Mouse (Mus musculus): ENCODE measurements around the gene Mrpl51. TPM values are rescaled to one million over a fixed set of nuclear protein-coding genes. Genes with fewer than 3 reads are reported as not detected.

The Mrpl51 gene
- total RNA-seq, 2 experiments from 2014 or later, result 69.1 to 74.5 TPM

- DNase-seq (ENCODE audit: extremely low spot score in 1 of 2, low spot score in 2 of 2), result no peak
- intact Hi-C loops (cut with DNase I), result no loop called here
- Histone ChIP-seq H3K4me3 (no peak overlapping the region), H3K27ac (no peak overlapping the region)
- no peak for TF ChIP-seq CTCF (IDR thresholded peaks at IDR 0.05)
Measured at GRCm38 (mm10) chr6:125237421-125237820, 45.8 kb downstream of the Mrpl51 start.

GRCm38 (mm10) chr6:125238396-125238795 lies 46.8 kb downstream of the Mrpl51 start:
- H3K27ac ChIP-seq, result no peak overlapping the region
- no peak overlapping the region for H3K4me3 ChIP-seq
- DNase-seq (ENCODE audit: extremely low spot score in 1 of 2, low spot score in 2 of 2), result no peak
- no peak for TF ChIP-seq CTCF (IDR thresholded peaks at IDR 0.05)
- intact Hi-C loops (cut with DNase I), result no loop called here

- no peak for TF ChIP-seq CTCF (IDR thresholded peaks at IDR 0.05)
Measured at GRCm38 (mm10) chr6:125239547-125239946, 47.9 kb downstream of the Mrpl51 start.

GRCm38 (mm10) chr6:125240617-125241016 lies 49.0 kb downstream of the Mrpl51 start:
- H3K4me3 ChIP-seq, result no peak overlapping the region
- DNase-seq (ENCODE audit: extremely low spot score in 1 of 2, low spot score in 2 of 2), result no peak
- H3K27ac ChIP-seq, result no peak overlapping the region
- no peak for TF ChIP-seq CTCF (IDR thresholded peaks at IDR 0.05)
- intact Hi-C loops (cut with DNase I), result no loop called here

More at GRCm38 (mm10) chr6:125239547-125239946, 47.9 kb downstream of the Mrpl51 start:
- no peak overlapping the region for H3K4me3 ChIP-seq
- no peak overlapping the region for H3K27ac ChIP-seq
- intact Hi-C loops (cut with DNase I), result no loop called here
- DNase-seq (ENCODE audit: extremely low spot score in 1 of 2, low spot score in 2 of 2), result no peak

GRCm38 (mm10) chr6:125241566-125241965 lies 50.0 kb downstream of the Mrpl51 start:
- H3K4me3 ChIP-seq, result no peak overlapping the region
- H3K27ac ChIP-seq, result no peak overlapping the region
- no peak for TF ChIP-seq CTCF (IDR thresholded peaks at IDR 0.05)
- intact Hi-C loops (cut with DNase I), result no loop called here
- no peak for DNase-seq (ENCODE audit: extremely low spot score in 1 of 2, low spot score in 2 of 2)

DNA sequence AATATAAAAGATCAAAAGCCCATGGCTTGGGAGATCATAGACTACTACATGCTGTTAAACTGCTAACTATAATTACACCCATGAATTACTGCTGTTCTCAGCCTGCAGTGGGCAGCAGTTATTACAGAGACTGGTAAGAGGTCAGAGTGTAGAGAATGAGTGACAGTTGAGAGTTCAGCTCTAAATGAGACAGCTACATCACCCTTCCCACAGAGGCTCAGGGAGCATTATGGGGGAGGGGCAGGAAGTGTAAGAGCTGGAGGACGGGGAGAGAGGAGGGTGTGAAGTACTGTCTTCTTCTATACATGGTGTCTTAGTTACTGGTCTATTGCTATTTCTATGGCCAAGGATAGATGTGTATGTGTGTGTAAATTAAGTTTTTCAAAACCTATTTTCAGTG lies 53.0 kb downstream of the Mrpl51 start:
- Histone ChIP-seq H3K4me3 (no peak overlapping the region), H3K27ac (no peak overlapping the region)
- intact Hi-C loops (cut with DNase I), result no loop called here
- TF ChIP-seq CTCF (IDR thresholded peaks at IDR 0.05), result no peak
- no peak for DNase-seq (ENCODE audit: extremely low spot score in 1 of 2, low spot score in 2 of 2)

Small RNAs within 50 kb of the gene (microRNA-seq; reads per million reads assigned to microRNA genes)
- gene Mir3098 (0.24 to 1.5 reads per million in 2 experiments), gene Mir8113 (0 reads per million in 2 experiments)

Other genes with a start within 250 kb of the Mrpl51 start
- 100 to 1,000 TPM; 148 to 156 TPM for gene Cops7a, start 226.3 kb upstream of the Mrpl51 start, total RNA-seq (2021)
- 100 to 1,000 TPM; 176 to 191 TPM for gene Pianp, start 195.1 kb upstream of the Mrpl51 start, total RNA-seq (2021)
- 10 to 100 TPM; 48.2 to 50.6 TPM for gene Zfp384, start 182.7 kb upstream of the Mrpl51 start, total RNA-seq (2021)
- gene Ing4, start 152.0 kb upstream of the Mrpl51 start, total RNA-seq (2021), result 10 to 100 TPM; 49.5 to 56.6 TPM
- 10 to 100 TPM; 12.2 to 18.4 TPM for gene Acrbp, start 142.1 kb upstream of the Mrpl51 start, total RNA-seq (2021)
- gene Lpar5, start 123.9 kb upstream of the Mrpl51 start, total RNA-seq (2021), result under 1 TPM; 0.50 to 0.68 TPM
- gene Chd4, start 95.8 kb upstream of the Mrpl51 start, total RNA-seq (2021), result 100 to 1,000 TPM; 166 to 171 TPM
- 10 to 100 TPM; 28.1 to 32.1 TPM for gene Nop2, start 59.9 kb upstream of the Mrpl51 start, total RNA-seq (2021)
- gene Iffo1, start 46.6 kb upstream of the Mrpl51 start, total RNA-seq (2021), result 10 to 100 TPM; 64.6 to 67.1 TPM
- 1,000 to 10,000 TPM; 2,312 to 2,314 TPM for gene Gapdh, start 25.3 kb upstream of the Mrpl51 start, total RNA-seq (2021)
- 10 to 100 TPM; 22.6 to 23.4 TPM for gene Ncapd2, start 100 bp upstream of the Mrpl51 start, total RNA-seq (2021)
- 100 to 1,000 TPM; 125 to 128 TPM for gene Vamp1, start 23.8 kb downstream of the Mrpl51 start, total RNA-seq (2021)
- 1 to 10 TPM; 5.0 to 6.0 TPM for gene Tapbpl, start 40.1 kb downstream of the Mrpl51 start, total RNA-seq (2021)
- gene Cd27, start 45.2 kb downstream of the Mrpl51 start, total RNA-seq (2021), result not detected
- not detected for gene Tuba3a, start 94.2 kb downstream of the Mrpl51 start, total RNA-seq (2021)
- gene Ltbr, start 122.1 kb downstream of the Mrpl51 start, total RNA-seq (2021), result 1 to 10 TPM; 7.9 to 9.1 TPM
- gene Scnn1a, start 128.9 kb downstream of the Mrpl51 start, total RNA-seq (2021), result 1 to 10 TPM; 2.5 to 2.7 TPM
- gene Tnfrsf1a, start 157.6 kb downstream of the Mrpl51 start, total RNA-seq (2021), result 10 to 100 TPM; 10.8 to 11.1 TPM
- under 1 TPM; 0.30 to 0.34 TPM for gene Plekhg6, start 189.0 kb downstream of the Mrpl51 start, total RNA-seq (2021)